Comparison of ENCODE assay signal across 27 mouse cellular contexts in the genomic region with DNA sequence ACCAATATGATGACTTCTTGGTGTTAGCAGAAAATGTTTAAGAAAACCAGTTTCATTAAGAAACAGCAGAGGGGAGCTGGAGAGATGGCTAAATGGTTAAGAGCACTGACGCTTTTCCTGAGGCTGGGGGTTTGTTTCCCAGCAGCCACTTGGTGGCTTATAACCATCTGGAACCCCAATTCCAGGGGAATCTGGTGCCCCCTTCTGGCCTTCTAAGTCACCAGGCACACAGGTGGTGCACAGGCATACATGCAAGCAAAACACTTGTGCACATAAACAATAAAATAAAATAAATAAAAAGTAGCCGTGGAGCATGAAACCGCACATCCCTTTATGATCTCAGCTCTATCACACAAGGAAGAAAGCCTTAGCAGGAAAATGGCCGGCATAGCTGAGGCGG. TPM values are rescaled to one million over a fixed set of nuclear protein-coding genes. Genes with fewer than 3 reads are reported as not detected.
DNase-seq lines count a peak whose midpoint lies in the region; ATAC-seq and TF ChIP-seq lines count a peak whose summit lies in the region.
"Had no signal": no experiment of that assay in that cellular context is flagged by ENCODE, and none has a peak within 500 bp of the region (broad histone marks: within the 10 kb centered on the region; RNA-seq: fewer than 3 reads in every experiment).

No protein-coding gene starts in this region.

- H3K9me3 ChIP-seq in midbrain, postnatal 0 days (ENCODE audit: low read length) = no peaks in the 10 kb centered on the region
- no peaks in the 10 kb centered on the region for H3K9me3 ChIP-seq in midbrain, embryonic 15.5 days
- H3K9me3 ChIP-seq: embryonic facial prominence, embryonic 12.5 days; forebrain, embryonic 15.5 days; hindbrain, embryonic 13.5 days; limb, embryonic 12.5 days; midbrain, embryonic 10.5 days; neural tube, embryonic 13.5 days had no signal

- no peak for ATAC-seq in midbrain, postnatal 0 days (ENCODE audit: low FRiP score)
- no peak for ATAC-seq in midbrain, embryonic 15.5 days (replicated peaks)
- ATAC-seq: forebrain, embryonic 15.5 days; liver, postnatal 0 days; midbrain, embryonic 16.5 days had no signal

- H3K27me3 ChIP-seq in midbrain, postnatal 0 days (ENCODE audit: insufficient read depth, low read length) = peaks cover 15% of the 10 kb centered on the region; the same call in 1 of the 2 replicates
- peaks cover 25% of the 10 kb centered on the region for H3K27me3 ChIP-seq in midbrain, embryonic 15.5 days (replicated peaks)

- TF ChIP-seq CTCF in gastrocnemius, adult 2 months (IDR thresholded peaks at IDR 0.05) = peak; percentile 3; the same call in 1 of the 2 replicates
- TF ChIP-seq CTCF in layer of hippocampus, adult 2 months (conservative IDR thresholded peaks at IDR 0.05) = peak; percentile 56
- TF ChIP-seq CTCF in midbrain, postnatal 0 days (IDR thresholded peaks at IDR 0.05) = peak; percentile 47

- no peak overlapping the region for H3K9ac ChIP-seq in midbrain, postnatal 0 days (replicated peaks; ENCODE audit: low read length, poor library complexity, severe bottlenecking)
- no peak overlapping the region for H3K9ac ChIP-seq in midbrain, embryonic 15.5 days
- H3K9ac ChIP-seq: embryonic facial prominence, embryonic 12.5 days; forebrain, embryonic 15.5 days; hindbrain, embryonic 13.5 days; limb, embryonic 12.5 days; liver, postnatal 0 days; neural tube, embryonic 13.5 days had no signal

- intact Hi-C loops in gastrocnemius, adult 2 months (cut with DNase I) = no loop called here

- no peak overlapping the region for H3K4me2 ChIP-seq in midbrain, postnatal 0 days (ENCODE audit: low read depth, low read length, poor library complexity, severe bottlenecking)
- no peak overlapping the region for H3K4me2 ChIP-seq in midbrain, embryonic 15.5 days
- H3K4me2 ChIP-seq: embryonic facial prominence, embryonic 12.5 days; forebrain, embryonic 15.5 days; hindbrain, embryonic 13.5 days; limb, embryonic 12.5 days; liver, embryonic 11.5 days; neural tube, embryonic 13.5 days had no signal

- H3K27ac ChIP-seq in gastrocnemius, adult 2 months = peak overlapping the region; percentile 89
- peak overlapping the region; percentile 61; the same call in 1 of the 2 replicates for H3K27ac ChIP-seq in layer of hippocampus, adult 2 months
- H3K27ac ChIP-seq in midbrain, postnatal 0 days (ENCODE audit: low read depth, low read length) = no peak overlapping the region
- no peak overlapping the region for H3K27ac ChIP-seq in midbrain, embryonic 15.5 days
- H3K27ac ChIP-seq: embryonic facial prominence, embryonic 12.5 days; forebrain, embryonic 15.5 days; hindbrain, embryonic 13.5 days; limb, embryonic 12.5 days; midbrain, embryonic 10.5 days; neural tube, embryonic 13.5 days had no signal

- WGBS in midbrain, postnatal 0 days = 79% methylated on average over 5 of the region's 5 CpGs
- WGBS in midbrain, embryonic 15.5 days = 80% methylated on average over 5 of the region's 5 CpGs

- H3K36me3 ChIP-seq in midbrain, postnatal 0 days (ENCODE audit: insufficient read depth, low read length) = no peaks in the 10 kb centered on the region; the same call in 1 of the 2 replicates
- H3K36me3 ChIP-seq in midbrain, embryonic 15.5 days (replicated peaks) = no peaks in the 10 kb centered on the region
- H3K36me3 ChIP-seq: embryonic facial prominence, embryonic 12.5 days; forebrain, embryonic 15.5 days; hindbrain, embryonic 13.5 days; limb, embryonic 12.5 days; midbrain, embryonic 10.5 days; neural tube, embryonic 13.5 days had no signal

- H3K4me3 ChIP-seq in gastrocnemius, adult 2 months = no peak overlapping the region
- no peak overlapping the region for H3K4me3 ChIP-seq in layer of hippocampus, adult 2 months
- H3K4me3 ChIP-seq in midbrain, postnatal 0 days (ENCODE audit: low read depth, low read length) = no peak overlapping the region
- H3K4me3 ChIP-seq in midbrain, embryonic 15.5 days = no peak overlapping the region
- H3K4me3 ChIP-seq: embryonic facial prominence, embryonic 12.5 days; forebrain, embryonic 15.5 days; hindbrain, embryonic 13.5 days; limb, embryonic 12.5 days; midbrain, embryonic 10.5 days; neural tube, embryonic 13.5 days had no signal

- peaks cover 7% of the 10 kb centered on the region; the same call in 1 of the 2 replicates for H3K4me1 ChIP-seq in midbrain, postnatal 0 days (ENCODE audit: insufficient read depth, low read length)
- H3K4me1 ChIP-seq in midbrain, embryonic 15.5 days = peaks cover 18% of the 10 kb centered on the region

- no peak for DNase-seq in gastrocnemius, adult 2 months
- no peak for DNase-seq in gastrocnemius, adult 18-20 months (ENCODE audit: low spot score)
- no peak for DNase-seq in layer of hippocampus, adult 2 months (ENCODE audit: low spot score in 2 of 2)
- DNase-seq in layer of hippocampus, postnatal 36 days = no peak
- no peak for DNase-seq in midbrain, postnatal 0 days (ENCODE audit: low spot score)
- no peak for DNase-seq in embryo, embryonic 9.5 days (ENCODE audit: extremely low spot score)
- DNase-seq in cerebellum, postnatal 4 days (ENCODE audit: low spot score in 2 of 2) = no peak
- DNase-seq: adrenal gland, postnatal 10 days; cerebellum, adult 8-10 months; cerebellum, postnatal 25 days; gastrocnemius, postnatal 10 days; heart, postnatal 14 days; kidney, adult 18-20 months; kidney, postnatal 4 days; liver, postnatal 0 days; lung, postnatal 14 days; thymus, postnatal 4 days had no signal

RNA-seq across cellular contexts. Expression of a gene that starts 3.6 kb away (rescaled TPM):
- 10 to 100 TPM; 40.7 to 42.5 TPM for total RNA-seq in gastrocnemius, adult 2 months (2021)
- 10 to 100 TPM; 35.0 to 45.0 TPM for total RNA-seq in gastrocnemius, adult 18-20 months (2021)
- 100 to 1,000 TPM; 133 to 163 TPM for total RNA-seq in layer of hippocampus, adult 2 months (2021)
- 100 to 1,000 TPM; 128 to 145 TPM for total RNA-seq in layer of hippocampus, postnatal 36 days (2021)
- total RNA-seq in midbrain, postnatal 0 days (2014; rRNA removed) = 44.9 and 51.4 TPM in 2 replicates
- polyA plus RNA-seq in midbrain, postnatal 0 days (2015; fragmentation: Nextera tagmentation; extraction: Ambion mirVana) = 31.7 and 32.2 TPM in 2 replicates
- 21.3 and 25.7 TPM in 2 replicates for polyA plus RNA-seq in midbrain, embryonic 15.5 days (2015; fragmentation: Nextera tagmentation; extraction: Ambion mirVana)
- total RNA-seq: megakaryocyte progenitor cell, adult 5-6 weeks had no signal

RNA-seq across cellular contexts. Expression of a gene that starts 21.5 kb away (rescaled TPM):
- 1 to 10 TPM; 2.2 to 2.4 TPM for total RNA-seq in gastrocnemius, adult 2 months (2021)
- total RNA-seq in gastrocnemius, adult 18-20 months (2021) = 1 to 10 TPM; 2.1 to 3.9 TPM
- total RNA-seq in layer of hippocampus, adult 2 months (2021) = 1 to 10 TPM; 1.7 to 2.4 TPM
- total RNA-seq in layer of hippocampus, postnatal 36 days (2021) = 1 to 10 TPM; 1.6 to 2.7 TPM
- 1.9 and 3.6 TPM in 2 replicates for total RNA-seq in midbrain, postnatal 0 days (2014; rRNA removed)
- 1.8 TPM in 2 replicates for polyA plus RNA-seq in midbrain, postnatal 0 days (2015; fragmentation: Nextera tagmentation; extraction: Ambion mirVana)
- polyA plus RNA-seq in midbrain, embryonic 15.5 days (2015; fragmentation: Nextera tagmentation; extraction: Ambion mirVana) = 2.5 and 3.5 TPM in 2 replicates

Comparison
In these comparisons a context has a peak if more than half of its experiments do, and no peak if none do; other contexts are left out.
1. H3K27ac ChIP-seq: peak in gastrocnemius, adult 2 months (single experiment) and layer of hippocampus, adult 2 months (single experiment); none in midbrain, postnatal 0 days (single experiment) and midbrain, embryonic 15.5 days (single experiment).
2. CTCF ChIP-seq: peak in every context shown above with its lines; median percentile 56 in layer of hippocampus, adult 2 months; 47 in midbrain, postnatal 0 days; 3 in gastrocnemius, adult 2 months.